Mouse (Mus musculus): ENCODE measurements around the gene Afmid. TPM values are rescaled to one million over a fixed set of nuclear protein-coding genes. Genes with fewer than 3 reads are reported as not detected.

Gene Afmid
- total and polyA plus RNA-seq, 3 experiments, result 3.3 to 3.8 TPM; not detected in 1

DNA sequence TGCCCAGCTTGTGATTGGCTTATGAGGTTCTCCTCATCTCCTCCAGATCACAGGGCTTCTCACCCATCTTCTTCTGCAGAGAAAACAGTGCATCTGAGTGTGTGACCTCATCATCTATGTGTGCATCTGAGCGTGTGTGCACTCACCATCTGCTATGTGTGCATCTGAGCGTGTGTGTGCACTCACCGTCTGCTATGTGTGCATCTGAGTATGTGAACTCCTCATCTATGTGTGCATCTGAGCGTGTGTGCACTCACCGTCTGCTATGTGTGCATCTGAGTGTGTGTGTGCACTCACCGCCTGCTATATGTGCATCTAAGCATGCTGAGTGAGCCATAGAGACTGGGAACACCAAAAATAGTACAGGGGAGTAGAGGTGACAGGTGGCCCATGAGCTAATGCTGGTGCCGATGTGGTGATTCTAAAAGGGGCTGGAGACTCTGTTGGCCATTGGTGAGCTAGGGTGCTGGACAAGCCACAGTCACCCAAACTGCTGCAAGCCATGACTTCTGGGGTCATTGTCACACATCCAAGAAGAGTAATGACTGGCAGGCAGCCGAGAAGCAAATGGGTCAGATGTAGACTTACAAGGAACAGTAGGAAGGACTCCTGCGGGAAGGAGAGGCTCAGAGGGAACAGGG lies 54.7 kb downstream of the Afmid start:
- Histone ChIP-seq H3K9ac (ENCODE audit: control insufficient read depth, low read depth, low read length, poor library complexity, severe bottlenecking) (no peak overlapping the region), H3K36me3 (ENCODE audit: control insufficient read depth in 1 of 2, insufficient read depth in 2 of 2, low read length in 2 of 2) (peaks cover 0 to 6% of the 10 kb centered on the region in 2 experiments; a peak in 2 of 4 replicates), H3K9me3 (replicated peaks; ENCODE audit: insufficient read depth, low read length) (no peaks in the 10 kb centered on the region), H3K4me1 (ENCODE audit: control insufficient read depth in 1 of 2, insufficient read depth in 2 of 2, low read length in 2 of 2) (peaks cover 4 to 14% of the 10 kb centered on the region in 2 experiments), H3K79me2 (ENCODE audit: control insufficient read depth, insufficient read depth, low read length, poor library complexity) (no peaks in the 10 kb centered on the region), H3K4me3 (ENCODE audit: control insufficient read depth in 1 of 2, insufficient read depth in 1 of 2, low read depth in 2 of 2, low read length in 2 of 2) (no peak overlapping the region), H3K27me3 (ENCODE audit: control insufficient read depth in 1 of 2, insufficient read depth in 2 of 2, low read length in 2 of 2) (peaks cover 0 to 3% of the 10 kb centered on the region in 2 experiments; a peak in 2 of 4 replicates), H3K27ac (ENCODE audit: control insufficient read depth, low read depth, low read length) (no peak overlapping the region)
- no peak for TF ChIP-seq RCOR1 (IDR thresholded peaks at IDR 0.05; ENCODE audit: low read depth, low read length)
- no peak for TF ChIP-seq CHD2 (IDR thresholded peaks at IDR 0.05; ENCODE audit: low read length)
- no peak for TF ChIP-seq CTCF (IDR thresholded peaks at IDR 0.05 in 2 of 3, conservative IDR thresholded peaks at IDR 0.05 in 1 of 3; ENCODE audit: control insufficient read depth in 1 of 3, insufficient read depth in 1 of 3, low read depth in 2 of 3, low read length in 3 of 3, poor library complexity in 1 of 3, severe bottlenecking in 1 of 3)
- no peak for TF ChIP-seq MAFK (IDR thresholded peaks at IDR 0.05; ENCODE audit: borderline replicate concordance, low read depth, low read length)
- no peak for TF ChIP-seq KAT2A (conservative IDR thresholded peaks at IDR 0.05; ENCODE audit: low read depth, low read length)
- no peak for TF ChIP-seq USF2 (IDR thresholded peaks at IDR 0.05; ENCODE audit: borderline replicate concordance in 1 of 2, insufficient read depth in 1 of 2, low read depth in 1 of 2, low read length in 2 of 2)
- no peak for TF ChIP-seq MEF2A (IDR thresholded peaks at IDR 0.05; ENCODE audit: extremely low read depth, insufficient replicate concordance, low read depth, low read length, poor library complexity, severe bottlenecking)
- no peak for TF ChIP-seq HCFC1 (IDR thresholded peaks at IDR 0.05; ENCODE audit: low read depth, low read length)
- no peak for TF ChIP-seq MXI1 (IDR thresholded peaks at IDR 0.05; ENCODE audit: low read depth, low read length)
- TF ChIP-seq MAZ (IDR thresholded peaks at IDR 0.05; ENCODE audit: low read depth, low read length), result no peak
- no peak for TF ChIP-seq TAL1 (IDR thresholded peaks at IDR 0.05; ENCODE audit: low read length)
- no peak for TF ChIP-seq TBP (IDR thresholded peaks at IDR 0.05; ENCODE audit: low read depth, low read length)
- no peak for TF ChIP-seq GABPA (IDR thresholded peaks at IDR 0.05; ENCODE audit: low read depth, low read length)
- no peak for TF ChIP-seq CHD1 (IDR thresholded peaks at IDR 0.05; ENCODE audit: low read depth, low read length)
- TF ChIP-seq SIN3A (IDR thresholded peaks at IDR 0.05; ENCODE audit: low read length), result no peak
- no peak for TF ChIP-seq BHLHE40 (IDR thresholded peaks at IDR 0.05; ENCODE audit: borderline replicate concordance, low read depth, low read length)
- no peak for DNase-seq (ENCODE audit: low read depth, low spot score)

DNA sequence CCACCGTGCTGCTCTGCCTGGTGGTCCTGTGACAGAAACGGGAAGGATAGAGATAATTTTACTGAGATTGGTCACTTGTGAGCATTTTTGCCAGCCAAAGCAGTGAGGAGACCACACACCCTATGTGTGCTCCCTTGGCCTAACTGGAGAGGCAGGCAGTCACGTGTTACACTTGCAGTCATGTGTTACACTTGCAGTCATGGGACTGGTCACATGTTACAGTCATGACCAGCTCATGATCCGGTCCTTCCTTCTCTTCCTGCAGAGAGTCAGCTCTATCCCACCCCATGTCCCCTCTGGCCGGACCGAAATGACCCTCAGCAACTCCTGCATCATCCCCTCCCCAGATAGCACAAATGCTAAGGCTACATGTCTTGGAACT lies 55.2 kb downstream of the Afmid start:
- TF ChIP-seq HCFC1 (IDR thresholded peaks at IDR 0.05; ENCODE audit: low read depth, low read length) (0 out of 2 replicates have a peak, but pooled peaks have one; percentile 37), ELF1 (IDR thresholded peaks at IDR 0.05; ENCODE audit: low read depth, low read length) (no peak), CHD2 (IDR thresholded peaks at IDR 0.05; ENCODE audit: low read length) (no peak), MAX (IDR thresholded peaks at IDR 0.05; ENCODE audit: low read length) (peak; percentile 89), USF2 (IDR thresholded peaks at IDR 0.05; ENCODE audit: borderline replicate concordance in 1 of 2, insufficient read depth in 1 of 2, low read depth in 1 of 2, low read length in 2 of 2) (peak in 1 of 2 experiments; percentile 91; a peak in 2 of 4 replicates), BHLHE40 (IDR thresholded peaks at IDR 0.05; ENCODE audit: borderline replicate concordance, low read depth, low read length) (peak; percentile 34; the same call in 1 of the 2 replicates), USF1 (IDR thresholded peaks at IDR 0.05; ENCODE audit: low read depth, low read length) (peak; percentile 91)
- Histone ChIP-seq H3K9me3 (replicated peaks; ENCODE audit: insufficient read depth, low read length) (no peaks in the 10 kb centered on the region), H3K36me3 (ENCODE audit: control insufficient read depth in 1 of 2, insufficient read depth in 2 of 2, low read length in 2 of 2) (peaks cover 0 to 6% of the 10 kb centered on the region in 2 experiments; a peak in 2 of 4 replicates), H3K4me1 (ENCODE audit: control insufficient read depth in 1 of 2, insufficient read depth in 2 of 2, low read length in 2 of 2) (peaks cover 4 to 14% of the 10 kb centered on the region in 2 experiments), H3K4me3 (ENCODE audit: control insufficient read depth in 1 of 2, insufficient read depth in 1 of 2, low read depth in 2 of 2, low read length in 2 of 2) (no peak overlapping the region), H3K27me3 (ENCODE audit: control insufficient read depth in 1 of 2, insufficient read depth in 2 of 2, low read length in 2 of 2) (peaks cover 0 to 3% of the 10 kb centered on the region in 2 experiments; a peak in 2 of 4 replicates), H3K79me2 (ENCODE audit: control insufficient read depth, insufficient read depth, low read length, poor library complexity) (no peaks in the 10 kb centered on the region), H3K27ac (ENCODE audit: control insufficient read depth, low read depth, low read length) (no peak overlapping the region), H3K9ac (ENCODE audit: control insufficient read depth, low read depth, low read length, poor library complexity, severe bottlenecking) (no peak overlapping the region; the same call in 1 of the 2 replicates)
- no peak for DNase-seq (ENCODE audit: low read depth, low spot score)
